10 mouse cellular contexts compared by ENCODE assay signal in the genomic region with DNA sequence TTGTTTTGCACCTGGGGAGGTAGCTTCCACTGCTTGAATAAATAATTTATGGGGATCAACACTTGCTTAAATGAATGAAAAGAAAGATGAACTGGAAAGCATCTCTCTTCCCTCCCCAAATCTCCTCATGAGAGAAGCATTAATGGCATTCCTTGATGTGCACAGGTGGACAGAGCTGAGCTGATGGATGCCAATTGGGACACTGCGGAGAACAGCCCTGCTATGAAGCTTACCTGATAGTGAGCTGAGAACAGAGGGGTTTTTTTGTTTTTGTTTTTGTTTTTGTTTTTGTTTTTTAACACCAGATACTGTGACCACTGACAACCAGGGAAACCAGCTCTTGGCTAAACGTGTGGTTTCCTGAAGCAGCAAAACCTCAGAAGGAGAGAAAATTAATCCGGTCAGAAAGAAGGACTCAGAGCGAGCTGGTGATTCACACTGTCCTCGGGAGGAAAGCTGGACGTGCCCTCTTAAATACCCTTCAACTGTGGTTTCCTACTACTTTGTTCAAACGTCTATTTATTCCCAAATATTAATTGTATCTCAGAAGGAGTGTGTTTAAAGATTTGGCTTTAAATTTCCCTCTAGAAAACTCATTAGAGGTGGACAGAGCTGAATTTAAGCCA.
A peak's percentile ranks its signal among the peaks of the same experiment; 100 is the strongest.
DNase-seq lines count a peak whose midpoint lies in the region; ATAC-seq and TF ChIP-seq lines count a peak whose summit lies in the region.
"Had no signal": no experiment of that assay in that cellular context is flagged by ENCODE, and none has a peak within 500 bp of the region (broad histone marks: within the 10 kb centered on the region; RNA-seq: fewer than 3 reads in every experiment).

No protein-coding gene starts in this region.

- TF ChIP-seq CTCF in lung, postnatal 0 days (IDR thresholded peaks at IDR 0.05): no peak

- no peaks in the 10 kb centered on the region for H3K36me3 ChIP-seq in heart, embryonic 10.5 days
- no peaks in the 10 kb centered on the region for H3K36me3 ChIP-seq in lung, postnatal 0 days (ENCODE audit: insufficient read depth, low read length)
- H3K36me3 ChIP-seq in embryonic facial prominence, embryonic 12.5 days: no peaks in the 10 kb centered on the region

- H3K4me2 ChIP-seq in lung, postnatal 0 days (replicated peaks; ENCODE audit: low read depth, low read length): 0 out of 2 replicates have a peak overlapping the region, but pooled peaks have one; percentile 6
- peak overlapping the region; percentile 32 for H3K4me2 ChIP-seq in embryonic facial prominence, embryonic 12.5 days (replicated peaks)

- H3K9me3 ChIP-seq in heart, embryonic 10.5 days: no peaks in the 10 kb centered on the region
- H3K9me3 ChIP-seq in lung, postnatal 0 days (ENCODE audit: low read length): no peaks in the 10 kb centered on the region
- no peaks in the 10 kb centered on the region for H3K9me3 ChIP-seq in embryonic facial prominence, embryonic 12.5 days

- peaks cover 18% of the 10 kb centered on the region for H3K4me1 ChIP-seq in heart, embryonic 10.5 days
- H3K4me1 ChIP-seq in lung, postnatal 0 days (ENCODE audit: insufficient read depth, low read depth, low read length): peaks cover 5% of the 10 kb centered on the region; the same call in 1 of the 2 replicates
- peaks cover 15% of the 10 kb centered on the region for H3K4me1 ChIP-seq in embryonic facial prominence, embryonic 12.5 days

- H3K27me3 ChIP-seq in heart, embryonic 10.5 days (ENCODE audit: insufficient read depth, poor library complexity, severe bottlenecking): no peaks in the 10 kb centered on the region
- no peaks in the 10 kb centered on the region for H3K27me3 ChIP-seq in lung, postnatal 0 days (replicated peaks; ENCODE audit: insufficient read depth, low read length)
- no peaks in the 10 kb centered on the region for H3K27me3 ChIP-seq in embryonic facial prominence, embryonic 12.5 days

- intact Hi-C loops in heart, postnatal 14 days (cut with DNase I): no loop called here

- TF ChIP-seq EP300 in lung, postnatal 0 days (IDR thresholded peaks at IDR 0.05): no peak

- ATAC-seq in lung, postnatal 0 days: no peak
- no peak for ATAC-seq in embryonic facial prominence, embryonic 12.5 days (ENCODE audit: insufficient number of reproducible peaks, insufficient read depth, low FRiP score, low TSS enrichment)
- ATAC-seq in megakaryocyte progenitor cell, adult 5-6 weeks (replicated peaks; ENCODE audit: poor library complexity): peak; percentile 41; the same call in 1 of the 2 replicates
- no peak for ATAC-seq in inflammation-experienced regulatory T-cells, adult 6 months

- 50% methylated on average over 7 of the region's 7 CpGs for WGBS in heart, embryonic 10.5 days
- WGBS in lung, postnatal 0 days: 27% methylated on average over 7 of the region's 7 CpGs
- 22% methylated on average over 7 of the region's 7 CpGs for WGBS in embryonic facial prominence, embryonic 12.5 days

- 0 out of 2 replicates have a peak overlapping the region, but pooled peaks have one; percentile 22 for H3K4me3 ChIP-seq in heart, embryonic 10.5 days
- no peak overlapping the region for H3K4me3 ChIP-seq in lung, postnatal 0 days (ENCODE audit: low read depth, low read length)
- no peak overlapping the region for H3K4me3 ChIP-seq in embryonic facial prominence, embryonic 12.5 days

- no peak overlapping the region for H3K9ac ChIP-seq in lung, postnatal 0 days (replicated peaks; ENCODE audit: low read depth)
- no peak overlapping the region for H3K9ac ChIP-seq in embryonic facial prominence, embryonic 12.5 days

- 0 out of 2 replicates have a peak overlapping the region, but pooled peaks have one; percentile 38 for H3K27ac ChIP-seq in heart, embryonic 10.5 days
- no peak overlapping the region for H3K27ac ChIP-seq in lung, postnatal 0 days (ENCODE audit: low read length)
- H3K27ac ChIP-seq in embryonic facial prominence, embryonic 12.5 days: no peak overlapping the region

- DNase-seq in heart, embryonic 10.5 days (ENCODE audit: low spot score): no peak
- DNase-seq in heart, postnatal 14 days: no peak
- no peak for DNase-seq in lung, postnatal 0 days (ENCODE audit: low spot score)
- DNase-seq in lung, adult 18-20 months: no peak
- no peak for DNase-seq in spleen, postnatal 36 days (ENCODE audit: low spot score in 2 of 2)
- DNase-seq: adrenal gland, adult 8-10 months; right cerebral cortex, adult 18-20 months had no signal
